Mouse (Mus musculus): ENCODE data around the gene Krt34.

The Krt34 gene

GRCm38 (mm10) chr11:100041454-100041853 lies at the start of gene Krt34:
TSS of gene Krt34 (minus strand) at chr11:100041554.
- DNase-seq (ENCODE audit: low spot score in 2 of 2), result no peak

- DNase-seq (ENCODE audit: low spot score in 2 of 2), result no peak
Measured at GRCm38 (mm10) chr11:100088378-100089025, 47.1 kb upstream of the Krt34 start.

GRCm38 (mm10) chr11:100087861-100088260 lies 46.5 kb upstream of the Krt34 start, which contains the start of gene Krt32:
TSS of gene Krt32 (minus strand) at chr11:100088226.
- no peak for DNase-seq (ENCODE audit: low spot score in 2 of 2)

- DNase-seq (ENCODE audit: low spot score in 2 of 2), result no peak
Measured at GRCm38 (mm10) chr11:100073873-100074272, 32.5 kb upstream of the Krt34 start.

GRCm38 (mm10) chr11:100067293-100068036 lies 26.1 kb upstream of the Krt34 start:
- peak; percentile 56 to 73 for DNase-seq (ENCODE audit: low spot score in 2 of 2)

GRCm38 (mm10) chr11:100066236-100067010 lies 25.1 kb upstream of the Krt34 start:
- no peak for DNase-seq (ENCODE audit: low spot score in 2 of 2)

GRCm38 (mm10) chr11:100058875-100059274 lies 17.5 kb upstream of the Krt34 start:
- DNase-seq (ENCODE audit: low spot score in 2 of 2), result no peak

GRCm38 (mm10) chr11:100055686-100056655 lies 14.6 kb upstream of the Krt34 start:
- DNase-seq (ENCODE audit: low spot score in 2 of 2), result no peak

GRCm38 (mm10) chr11:100050451-100050850 lies 9.1 kb upstream of the Krt34 start, which contains the start of gene Krt31:
TSS of gene Krt31 (minus strand) at chr11:100050551.
- DNase-seq (ENCODE audit: low spot score in 2 of 2), result no peak

- no peak for DNase-seq (ENCODE audit: low spot score in 2 of 2)
Measured at GRCm38 (mm10) chr11:100047193-100047592, 5.8 kb upstream of the Krt34 start.

GRCm38 (mm10) chr11:100046303-100046866 lies 5.0 kb upstream of the Krt34 start:
- DNase-seq (ENCODE audit: low spot score in 2 of 2), result no peak

- no peak for DNase-seq (ENCODE audit: low spot score in 2 of 2)
Measured at GRCm38 (mm10) chr11:100029768-100030167, 11.6 kb downstream of the Krt34 start, which contains the start of gene Krt33b. TSS of gene Krt33b (minus strand) at chr11:100029868.

- DNase-seq (ENCODE audit: low spot score in 2 of 2), result no peak
Measured at GRCm38 (mm10) chr11:100021438-100021837, 19.9 kb downstream of the Krt34 start.

- no peak for DNase-seq (ENCODE audit: low spot score in 2 of 2)
Measured at GRCm38 (mm10) chr11:100019466-100019865, 21.9 kb downstream of the Krt34 start.

GRCm38 (mm10) chr11:100016112-100016511 lies 25.2 kb downstream of the Krt34 start, which contains the start of gene Krt33a:
TSS of gene Krt33a (minus strand) at chr11:100016212.
- DNase-seq (ENCODE audit: low spot score in 2 of 2), result no peak

GRCm38 (mm10) chr11:100013691-100014171 lies 27.6 kb downstream of the Krt34 start:
- DNase-seq (ENCODE audit: low spot score in 2 of 2), result peak; percentile 28 to 47

- no peak for DNase-seq (ENCODE audit: low spot score in 2 of 2)
Measured at GRCm38 (mm10) chr11:100010682-100011081, 30.7 kb downstream of the Krt34 start.

GRCm38 (mm10) chr11:100008336-100008735 lies 33.0 kb downstream of the Krt34 start:
- no peak for DNase-seq (ENCODE audit: low spot score in 2 of 2)

- no peak for DNase-seq (ENCODE audit: low spot score in 2 of 2)
Measured at GRCm38 (mm10) chr11:100006624-100007023, 34.7 kb downstream of the Krt34 start.

GRCm38 (mm10) chr11:100005905-100006304 lies 35.4 kb downstream of the Krt34 start:
- DNase-seq (ENCODE audit: low spot score in 2 of 2), result peak; percentile 9 to 29
